Mouse (Mus musculus): ENCODE results near the gene Gm10118.

GRCm38 (mm10) chr10:63933946-63934345 lies 6.7 kb upstream of the Gm10118 start:
- TF ChIP-seq CTCF (IDR thresholded peaks at IDR 0.05; ENCODE audit: control insufficient read depth, insufficient read depth, insufficient replicate concordance, low read depth, low read length) (no peak), POLR2A (IDR thresholded peaks at IDR 0.05; ENCODE audit: control insufficient read depth, low read depth, low read length) (no peak)

Measured in testis, adult 2 months (tissue).